In genomic region chr8:117039843-117040242, GRCm38 (mm10) we compare ENCODE assay signal across 19 mouse cellular contexts. TPM values are rescaled to one million over a fixed set of nuclear protein-coding genes. Genes with fewer than 3 reads are reported as not detected.
DNase-seq lines count a peak whose midpoint lies in the region.
"Had no signal": no experiment of that assay in that cellular context is flagged by ENCODE, and none has a peak within 500 bp of the region (broad histone marks: within the 10 kb centered on the region; RNA-seq: fewer than 3 reads in every experiment).

No protein-coding gene starts in this region.

- DNase-seq in cerebellum, postnatal 10 days: peak; percentile 25 to 31
- no peak for DNase-seq in cerebellum, postnatal 4 days (ENCODE audit: low spot score in 2 of 2)
- DNase-seq in layer of hippocampus, adult 9-11 months: peak; percentile 17
- DNase-seq in layer of hippocampus, postnatal 25 days (ENCODE audit: extremely low spot score in 1 of 2, low spot score in 1 of 2): no peak
- peak; percentile 14 for DNase-seq in mesoderm, embryonic 11.5 days (ENCODE audit: low read depth, low spot score)
- peak; percentile 21 for DNase-seq in skeletal muscle tissue, adult 2 months (ENCODE audit: low read depth, low spot score)
- no peak for DNase-seq in urinary bladder, adult 18-20 months (ENCODE audit: low spot score in 2 of 2)
- no peak for DNase-seq in frontal cortex, postnatal 10 days (ENCODE audit: low spot score in 2 of 2)
- DNase-seq: adrenal gland, adult 2 months; cerebellum, adult 8-10 months; heart, adult 11 months; heart, postnatal 4 days; kidney, adult 11 months; kidney, postnatal 10 days; spleen, adult 18-20 months; thymus, postnatal 14 days had no signal

RNA-seq across cellular contexts. Expression of gene Pkd1l2, which starts 42.4 kb away (rescaled TPM):
- under 1 TPM in 1 of 2 experiments, not detected in 1; 0.10 TPM for total RNA-seq in layer of hippocampus, postnatal 25 days (2021)
- total RNA-seq: left cerebral cortex, postnatal 10 days had no signal

RNA-seq across cellular contexts. Expression of gene Gcsh, which starts 46.5 kb away (rescaled TPM):
- total RNA-seq in layer of hippocampus, postnatal 25 days (2021): 10 to 100 TPM; 42.0 to 45.7 TPM

RNA-seq across cellular contexts. Expression of gene Bco1, which starts 55.8 kb away (rescaled TPM):
- total RNA-seq in layer of hippocampus, postnatal 25 days (2021): not detected
- total RNA-seq: gastrocnemius, adult 8-10 months; heart, postnatal 4 days; layer of hippocampus, adult 2 months; left cerebral cortex, postnatal 10 days had no signal

Comparison
In these comparisons a context has a peak if more than half of its experiments do, and no peak if none do; other contexts are left out.
1. DNase-seq: peak in cerebellum, postnatal 10 days (2 of 2), layer of hippocampus, adult 9-11 months (single experiment), mesoderm, embryonic 11.5 days (single experiment) and skeletal muscle tissue, adult 2 months (single experiment); none in cerebellum, postnatal 4 days (0 of 2), layer of hippocampus, postnatal 25 days (0 of 2), urinary bladder, adult 18-20 months (0 of 2) and frontal cortex, postnatal 10 days (0 of 2).